Mouse (Mus musculus): ENCODE data around the gene Prss28. TPM values are rescaled to one million over a fixed set of nuclear protein-coding genes. Genes with fewer than 3 reads are reported as not detected.
A peak's percentile ranks its signal among the peaks of the same experiment; 100 is the strongest.

Gene Prss28
- not detected in 2 replicates for polyA plus RNA-seq (2016; fragmentation: Nextera tagmentation; extraction: Ambion mirVana)

GRCm38 (mm10) chr17:25308346-25308745 is at the start of gene Prss28:
Gene Prss28, plus strand, starts transcription at chr17:25308646.
- WGBS (ENCODE audit: insufficient replicate concordance) = 56% methylated on average over 4 of the region's 4 CpGs

GRCm38 (mm10) chr17:25264453-25264852 is 44.0 kb upstream of the Prss28 start:
- Histone ChIP-seq H3K27me3 (replicated peaks) (no peaks in the 10 kb centered on the region), H3K4me1 (peaks cover under 1% of the 10 kb centered on the region; the same call in 1 of the 2 replicates), H3K4me2 (no peak overlapping the region), H3K9ac (no peak overlapping the region), H3K4me3 (no peak overlapping the region), H3K9me3 (replicated peaks) (no peaks in the 10 kb centered on the region), H3K27ac (no peak overlapping the region), H3K36me3 (peaks cover 84% of the 10 kb centered on the region)
- WGBS (ENCODE audit: insufficient replicate concordance) = 82% methylated on average over 3 of the region's 3 CpGs
- ATAC-seq = no peak

More at GRCm38 (mm10) chr17:25308346-25308745, at the start of gene Prss28:
- no peaks in the 10 kb centered on the region for H3K9me3 ChIP-seq (replicated peaks)
- no peak within 1 kb of the TSS for H3K9ac ChIP-seq
- H3K4me2 ChIP-seq = no peak within 1 kb of the TSS
- H3K4me3 ChIP-seq = no peak within 1 kb of the TSS
- ATAC-seq = no peak
- no peaks in the 10 kb centered on the region for H3K4me1 ChIP-seq
- H3K36me3 ChIP-seq = no peaks in the 10 kb centered on the region
- no peak within 1 kb of the TSS for H3K27ac ChIP-seq
- 0 out of 2 replicates have a peak, but pooled peaks cover 26% of the 10 kb centered on the region for H3K27me3 ChIP-seq (replicated peaks)

- 82% methylated on average over 2 of the region's 2 CpGs for WGBS (ENCODE audit: insufficient replicate concordance)
- Histone ChIP-seq H3K4me1 (peaks cover 45% of the 10 kb centered on the region), H3K4me2 (peak overlapping the region; percentile 92), H3K36me3 (peaks cover 62% of the 10 kb centered on the region), H3K27ac (peak overlapping the region; percentile 18; the same call in 1 of the 2 replicates), H3K4me3 (peak overlapping the region; percentile 98), H3K27me3 (replicated peaks) (no peaks in the 10 kb centered on the region), H3K9me3 (replicated peaks) (no peaks in the 10 kb centered on the region), H3K9ac (peak overlapping the region; percentile 98)
- no peak for ATAC-seq
Observed at GRCm38 (mm10) chr17:25270795-25271335, 37.6 kb upstream of the Prss28 start.

GRCm38 (mm10) chr17:25272326-25272725 is 36.1 kb upstream of the Prss28 start:
- ATAC-seq = peak; percentile 57
- Histone ChIP-seq H3K27me3 (replicated peaks) (no peaks in the 10 kb centered on the region), H3K4me2 (peak overlapping the region; percentile 92), H3K4me1 (peaks cover 45% of the 10 kb centered on the region), H3K9ac (peak overlapping the region; percentile 98), H3K9me3 (replicated peaks) (no peaks in the 10 kb centered on the region), H3K27ac (peak overlapping the region; percentile 94), H3K4me3 (peak overlapping the region; percentile 98), H3K36me3 (peaks cover 48% of the 10 kb centered on the region)
- under 1% methylated on average over 10 of the region's 10 CpGs for WGBS (ENCODE audit: insufficient replicate concordance)

- H3K27me3 ChIP-seq (replicated peaks) = peaks cover 7% of the 10 kb centered on the region
- H3K36me3 ChIP-seq = peaks cover 40% of the 10 kb centered on the region
- H3K4me1 ChIP-seq = peaks cover 45% of the 10 kb centered on the region
- WGBS (ENCODE audit: insufficient replicate concordance) = under 1% methylated on average over 92 of the region's 92 CpGs
- peak overlapping the region; percentile 98 for H3K4me3 ChIP-seq
- H3K9me3 ChIP-seq (replicated peaks) = no peaks in the 10 kb centered on the region
- ATAC-seq = peak; percentile 86
- peak overlapping the region; percentile 98 for H3K9ac ChIP-seq
- peak overlapping the region; percentile 92 for H3K4me2 ChIP-seq
- peak overlapping the region; percentile 94 for H3K27ac ChIP-seq
Observed at GRCm38 (mm10) chr17:25272951-25273705, 35.3 kb upstream of the Prss28 start.

- under 1% methylated on average over 43 of the region's 45 CpGs for WGBS (ENCODE audit: insufficient replicate concordance)
- H3K27me3 ChIP-seq (replicated peaks) = peaks cover 7% of the 10 kb centered on the region
- H3K27ac ChIP-seq = peak overlapping the region; percentile 94
- peak overlapping the region; percentile 98 for H3K9ac ChIP-seq
- H3K36me3 ChIP-seq = peaks cover 32% of the 10 kb centered on the region
- H3K4me1 ChIP-seq = peaks cover 45% of the 10 kb centered on the region
- H3K9me3 ChIP-seq (replicated peaks) = no peaks in the 10 kb centered on the region
- peak; percentile 79 for ATAC-seq
- peak overlapping the region; percentile 98 for H3K4me3 ChIP-seq
- H3K4me2 ChIP-seq = peak overlapping the region; percentile 92
Observed at GRCm38 (mm10) chr17:25273706-25274501, 34.5 kb upstream of the Prss28 start.

GRCm38 (mm10) chr17:25274571-25275346 is 33.7 kb upstream of the Prss28 start, which contains the start of gene Ube2i:
Gene Ube2i, minus strand, starts transcription at chr17:25274622.
- Histone ChIP-seq H3K4me2 (peak within 1 kb of the TSS; percentile 92), H3K4me3 (peak within 1 kb of the TSS; percentile 98), H3K27me3 (replicated peaks) (peaks cover 7% of the 10 kb centered on the region), H3K9me3 (replicated peaks) (no peaks in the 10 kb centered on the region), H3K27ac (peak within 1 kb of the TSS; percentile 94), H3K36me3 (peaks cover 23% of the 10 kb centered on the region), H3K9ac (peak within 1 kb of the TSS; percentile 98), H3K4me1 (peaks cover 42% of the 10 kb centered on the region)
- ATAC-seq = no peak
- WGBS (ENCODE audit: insufficient replicate concordance) = 73% methylated on average over 9 of the region's 9 CpGs

GRCm38 (mm10) chr17:25275833-25276232 is 32.6 kb upstream of the Prss28 start:
- Histone ChIP-seq H3K4me1 (peaks cover 31% of the 10 kb centered on the region), H3K27ac (no peak overlapping the region), H3K9ac (no peak overlapping the region), H3K4me2 (no peak overlapping the region), H3K36me3 (peaks cover 13% of the 10 kb centered on the region), H3K4me3 (no peak overlapping the region), H3K9me3 (replicated peaks) (no peaks in the 10 kb centered on the region), H3K27me3 (replicated peaks) (peaks cover 7% of the 10 kb centered on the region)
- 86% methylated on average over 3 of the region's 3 CpGs for WGBS (ENCODE audit: insufficient replicate concordance)
- no peak for ATAC-seq

- 16% methylated on average over 11 of the region's 11 CpGs for WGBS (ENCODE audit: insufficient replicate concordance)
- Histone ChIP-seq H3K4me3 (peak overlapping the region; percentile 17; the same call in 1 of the 2 replicates), H3K27me3 (replicated peaks) (peaks cover 7% of the 10 kb centered on the region), H3K27ac (peak overlapping the region; percentile 50), H3K36me3 (no peaks in the 10 kb centered on the region), H3K9ac (no peak overlapping the region), H3K4me2 (peak overlapping the region; percentile 54), H3K9me3 (replicated peaks) (no peaks in the 10 kb centered on the region), H3K4me1 (peaks cover 10% of the 10 kb centered on the region)
- ATAC-seq = peak; percentile 77
Observed at GRCm38 (mm10) chr17:25282133-25282532, 26.3 kb upstream of the Prss28 start.

- Histone ChIP-seq H3K4me2 (no peak overlapping the region), H3K4me3 (no peak overlapping the region), H3K9me3 (replicated peaks) (no peaks in the 10 kb centered on the region), H3K4me1 (peaks cover 10% of the 10 kb centered on the region), H3K27me3 (replicated peaks) (no peaks in the 10 kb centered on the region; the same call in 1 of the 2 replicates), H3K9ac (no peak overlapping the region), H3K27ac (no peak overlapping the region), H3K36me3 (no peaks in the 10 kb centered on the region)
- ATAC-seq = 0 out of 2 replicates have a peak, but pooled peaks have one; percentile 35
- WGBS (ENCODE audit: insufficient replicate concordance) = 25% methylated on average over 3 of the region's 3 CpGs
Observed at GRCm38 (mm10) chr17:25285033-25285432, 23.4 kb upstream of the Prss28 start.

GRCm38 (mm10) chr17:25288842-25289241 is 19.6 kb upstream of the Prss28 start:
- Histone ChIP-seq H3K4me2 (no peak overlapping the region), H3K27ac (no peak overlapping the region), H3K9me3 (replicated peaks) (no peaks in the 10 kb centered on the region), H3K9ac (no peak overlapping the region), H3K27me3 (replicated peaks) (peaks cover 9% of the 10 kb centered on the region), H3K4me1 (no peaks in the 10 kb centered on the region), H3K36me3 (no peaks in the 10 kb centered on the region), H3K4me3 (no peak overlapping the region)
- no peak for ATAC-seq
- 26% methylated on average over 4 of the region's 4 CpGs for WGBS (ENCODE audit: insufficient replicate concordance)

Measured in liver, embryonic 12.5 days (tissue).